Comparison of ENCODE assay signal across 9 mouse cellular contexts in genomic region chr5:115520325-115520869, GRCm38 (mm10). TPM values are rescaled to one million over a fixed set of nuclear protein-coding genes. Genes with fewer than 3 reads are reported as not detected.
A peak's percentile ranks its signal among the peaks of the same experiment; 100 is the strongest.
DNase-seq lines count a peak whose midpoint lies in the region; ATAC-seq lines count a peak whose summit lies in the region.
"Had no signal": no experiment of that assay in that cellular context is flagged by ENCODE, and none has a peak within 500 bp of the region (broad histone marks: within the 10 kb centered on the region; RNA-seq: fewer than 3 reads in every experiment).

No protein-coding gene starts in this region.

- H3K27me3 ChIP-seq in heart, embryonic 10.5 days (ENCODE audit: insufficient read depth, poor library complexity, severe bottlenecking): no peaks in the 10 kb centered on the region
- H3K27me3 ChIP-seq in limb, embryonic 11.5 days (ENCODE audit: control insufficient read depth, insufficient read depth, low read length): no peaks in the 10 kb centered on the region
- H3K27me3 ChIP-seq: CH12.LX had no signal

- H3K4me2 ChIP-seq in limb, embryonic 11.5 days (ENCODE audit: low read depth, severe bottlenecking): no peak overlapping the region

- H3K4me3 ChIP-seq in heart, embryonic 10.5 days: peak overlapping the region; percentile 20; the same call in 1 of the 2 replicates
- no peak overlapping the region for H3K4me3 ChIP-seq in limb, embryonic 11.5 days (ENCODE audit: low read depth, low read length)

- H3K9ac ChIP-seq in limb, embryonic 11.5 days (ENCODE audit: low read length): 0 out of 2 replicates have a peak overlapping the region, but pooled peaks have one; percentile 30

- ATAC-seq in limb, embryonic 11.5 days (ENCODE audit: insufficient number of reproducible peaks, low FRiP score, low TSS enrichment, low read depth): no peak

- H3K36me3 ChIP-seq in heart, embryonic 10.5 days: peaks cover 10% of the 10 kb centered on the region; the same call in 1 of the 2 replicates
- H3K36me3 ChIP-seq in limb, embryonic 11.5 days (ENCODE audit: control insufficient read depth, insufficient read depth, low read length): no peaks in the 10 kb centered on the region

- peak overlapping the region; percentile 77 for H3K27ac ChIP-seq in heart, embryonic 10.5 days
- 0 out of 2 replicates have a peak overlapping the region, but pooled peaks have one; percentile 26 for H3K27ac ChIP-seq in limb, embryonic 11.5 days (replicated peaks; ENCODE audit: low read depth, low read length)

- DNase-seq in cerebellum, postnatal 14 days: peak; percentile 51 to 54
- no peak for DNase-seq in cerebellum, postnatal 4 days (ENCODE audit: low spot score in 2 of 2)
- peak; percentile 90 for DNase-seq in 416B (ENCODE audit: low read depth)
- DNase-seq in heart, embryonic 10.5 days (ENCODE audit: low spot score): no peak
- DNase-seq in limb, embryonic 11.5 days (ENCODE audit: low spot score): no peak
- no peak for DNase-seq in right cerebral cortex, postnatal 36 days (ENCODE audit: low spot score in 2 of 2)
- DNase-seq in urinary bladder, adult 2 months (ENCODE audit: low spot score): no peak
- no peak for DNase-seq in urinary bladder, postnatal 10 days (ENCODE audit: low spot score)

- peaks cover 72% of the 10 kb centered on the region for H3K4me1 ChIP-seq in heart, embryonic 10.5 days
- peaks cover 46% of the 10 kb centered on the region for H3K4me1 ChIP-seq in limb, embryonic 11.5 days (ENCODE audit: control insufficient read depth, insufficient read depth, low read length)

- H3K9me3 ChIP-seq in heart, embryonic 10.5 days: no peaks in the 10 kb centered on the region
- H3K9me3 ChIP-seq in limb, embryonic 11.5 days (ENCODE audit: control insufficient read depth, low read length): no peaks in the 10 kb centered on the region

- WGBS in heart, embryonic 10.5 days: 41% methylated on average over 21 of the region's 21 CpGs
- WGBS in limb, embryonic 11.5 days: 65% methylated on average over 21 of the region's 21 CpGs

RNA-seq across cellular contexts. Expression of gene Pxn, which starts 13.9 kb away (rescaled TPM):
- polyA plus RNA-seq in heart, embryonic 10.5 days (2016; fragmentation: Nextera tagmentation; extraction: Ambion mirVana): 30.3 and 31.9 TPM in 2 replicates
- 13.5 and 17.7 TPM in 2 replicates for polyA plus RNA-seq in limb, embryonic 11.5 days (2014; fragmentation: Nextera tagmentation; extraction: Ambion mirVana)
- polyA plus RNA-seq in urinary bladder, adult 2 months (2012; rRNA removed): 68.7 and 73.4 TPM in 2 replicates

RNA-seq across cellular contexts. Expression of gene Sirt4, which starts 35.9 kb away (rescaled TPM):
- polyA plus RNA-seq in heart, embryonic 10.5 days (2016; fragmentation: Nextera tagmentation; extraction: Ambion mirVana): 18.7 and 19.0 TPM in 2 replicates
- polyA plus RNA-seq in limb, embryonic 11.5 days (2014; fragmentation: Nextera tagmentation; extraction: Ambion mirVana): 19.2 and 19.7 TPM in 2 replicates
- polyA plus RNA-seq in urinary bladder, adult 2 months (2012; rRNA removed): 56.1 and 75.8 TPM in 2 replicates

RNA-seq across cellular contexts. Expression of gene Rplp0, which starts 38.9 kb away (rescaled TPM):
- polyA plus RNA-seq in heart, embryonic 10.5 days (2016; fragmentation: Nextera tagmentation; extraction: Ambion mirVana): 1,223 and 1,345 TPM in 2 replicates
- polyA plus RNA-seq in limb, embryonic 11.5 days (2014; fragmentation: Nextera tagmentation; extraction: Ambion mirVana): 1,447 and 1,526 TPM in 2 replicates
- polyA plus RNA-seq in urinary bladder, adult 2 months (2012; rRNA removed): 2,459 and 2,490 TPM in 2 replicates

RNA-seq across cellular contexts. Expression of gene Gcn1l1, which starts 44.7 kb away (rescaled TPM):
- polyA plus RNA-seq in heart, embryonic 10.5 days (2016; fragmentation: Nextera tagmentation; extraction: Ambion mirVana): 47.8 and 49.8 TPM in 2 replicates
- polyA plus RNA-seq in limb, embryonic 11.5 days (2014; fragmentation: Nextera tagmentation; extraction: Ambion mirVana): 39.6 and 44.5 TPM in 2 replicates
- polyA plus RNA-seq in urinary bladder, adult 2 months (2012; rRNA removed): 17.8 and 26.4 TPM in 2 replicates

RNA-seq across cellular contexts. Expression of gene Pla2g1b, which starts 54.3 kb away (rescaled TPM):
- polyA plus RNA-seq in heart, embryonic 10.5 days (2016; fragmentation: Nextera tagmentation; extraction: Ambion mirVana): 0.48 and 1.4 TPM in 2 replicates
- not detected in 2 replicates for polyA plus RNA-seq in limb, embryonic 11.5 days (2014; fragmentation: Nextera tagmentation; extraction: Ambion mirVana)
- polyA plus RNA-seq in urinary bladder, adult 2 months (2012; rRNA removed): not detected in 2 replicates

Comparison
In these comparisons a context has a peak if more than half of its experiments do, and no peak if none do; other contexts are left out.
1. DNase-seq: peak in cerebellum, postnatal 14 days (2 of 2) and 416B (single experiment); none in cerebellum, postnatal 4 days (0 of 2), heart, embryonic 10.5 days (single experiment), limb, embryonic 11.5 days (single experiment), right cerebral cortex, postnatal 36 days (0 of 2), urinary bladder, adult 2 months (single experiment) and urinary bladder, postnatal 10 days (single experiment).